Mouse (Mus musculus) hindbrain, embryonic 13.5 days (tissue): ENCODE measurements at regions not wholly inside any gene's neighbourhood (a gene's known extent, or its start where the extent isn't known, plus 50 kb on each side); places are given as distances from the start of the nearest gene placed in this dataset.

Experiments used
- ATAC-seq: fragments of 200-750 bp; cut with Nextera tagmentation; 2 replicates; pipeline ENCODE4 v1.8.0; 2017; ENCODE audit warnings: moderate TSS enrichment; ENCODE audit not compliant: low FRiP score
- H3K27ac ChIP-seq: fragments of 300-500 bp; sonication (generic); 2 replicates; pipeline ENCODE4 v1.5.1; 2015; ENCODE audit warnings: inconsistent platforms, mild to moderate bottlenecking, moderate library complexity
- H3K27me3 ChIP-seq: fragments of 300-500 bp; sonication (generic); 2 replicates; pipeline ENCODE4 v1.6.1; 2015; ENCODE audit warnings: mild to moderate bottlenecking, inconsistent platforms
- H3K36me3 ChIP-seq: fragments of 300-500 bp; sonication (generic); 2 replicates; pipeline ENCODE4 v1.6.1; 2015; ENCODE audit warnings: mild to moderate bottlenecking, inconsistent platforms
- H3K4me1 ChIP-seq: fragments of 300-500 bp; sonication (generic); replicated peaks from 2 replicates; pipeline ENCODE4 v1.6.1; 2015; ENCODE audit warnings: inconsistent platforms
- H3K4me2 ChIP-seq: fragments of 300-500 bp; sonication (generic); 2 replicates; pipeline ENCODE4 v1.6.1; 2015; ENCODE audit warnings: inconsistent platforms, mild to moderate bottlenecking, moderate library complexity
- H3K4me3 ChIP-seq: fragments of 300-500 bp; sonication (generic); 2 replicates; pipeline ENCODE4 v1.5.1; 2015; ENCODE audit warnings: mild to moderate bottlenecking, inconsistent platforms
- H3K9ac ChIP-seq: fragments of 300-500 bp; sonication (generic); 2 replicates; pipeline ENCODE4 v1.6.1; 2015; ENCODE audit warnings: mild to moderate bottlenecking, inconsistent platforms
- H3K9me3 ChIP-seq: fragments of 300-500 bp; sonication (generic); 2 replicates; pipeline ENCODE4 v1.6.1; 2016; ENCODE audit warnings: inconsistent platforms
- WGBS: fragments of 180-500 bp; shearing (Covaris S2); methylation state at CpG from one replicate; pipeline ENCODE4 v1.1.7; 2015; 5-methylcytosine and 5-hydroxymethylcytosine counted together

DNA sequence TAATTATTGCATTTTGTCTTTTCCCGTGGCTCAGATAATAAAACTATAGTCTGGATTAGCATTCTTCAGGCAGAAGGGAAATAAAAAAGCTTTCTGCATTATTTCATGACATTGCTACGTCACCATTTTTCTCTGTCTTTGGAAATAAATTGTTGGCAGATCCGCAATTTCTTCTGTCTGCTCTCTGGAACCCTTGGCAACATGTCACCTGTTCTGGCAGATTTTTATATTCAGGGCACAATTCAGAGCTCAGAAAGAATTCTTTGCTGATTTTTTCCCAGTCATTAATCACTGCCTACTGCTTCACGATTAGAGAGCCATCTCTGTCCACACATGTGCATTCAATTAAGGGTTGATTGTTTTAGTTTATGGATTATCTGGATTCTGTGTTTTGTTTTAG is 460.5 kb downstream of the Cdh8 start:
- no peaks in the 10 kb centered on the region for H3K4me1 ChIP-seq
- no peak for ATAC-seq
- 34% methylated on average over 4 of the region's 4 CpGs for WGBS
- no peaks in the 10 kb centered on the region for H3K9me3 ChIP-seq
- no peak overlapping the region for H3K27ac ChIP-seq
- no peak overlapping the region for H3K9ac ChIP-seq
- H3K36me3 ChIP-seq: no peaks in the 10 kb centered on the region
- no peak overlapping the region for H3K4me2 ChIP-seq
- H3K4me3 ChIP-seq: no peak overlapping the region
- H3K27me3 ChIP-seq: no peaks in the 10 kb centered on the region

DNA sequence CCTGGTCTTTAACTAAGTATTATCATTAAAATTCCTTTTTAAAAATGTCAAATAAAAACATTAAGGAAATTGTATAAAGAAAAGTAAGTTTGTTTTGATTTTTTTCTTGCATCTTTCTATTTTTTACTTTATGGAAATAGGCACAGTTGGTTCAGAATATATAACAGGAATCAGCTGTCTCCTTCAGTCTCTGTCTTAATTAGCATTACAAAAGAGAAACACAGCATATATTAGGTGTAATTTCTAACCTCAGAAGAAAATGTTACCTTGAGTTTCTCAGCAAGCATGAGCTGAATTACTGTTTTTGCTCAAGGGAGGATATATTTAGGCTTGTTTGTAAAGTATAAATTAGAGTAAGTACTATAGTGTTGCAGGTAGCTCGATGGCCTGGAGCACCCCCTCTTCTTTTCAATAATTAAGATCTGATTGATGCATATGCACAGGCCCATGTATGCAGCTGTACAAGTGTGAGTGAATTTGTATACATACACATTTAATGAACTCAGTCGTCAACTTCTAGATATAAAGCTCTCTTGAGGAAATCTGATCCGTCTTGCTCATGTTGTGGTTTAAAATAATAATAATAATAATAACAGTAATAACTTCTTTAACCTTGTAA is 503.0 kb downstream of the Cdh8 start:
- Histone ChIP-seq H3K27me3 (no peaks in the 10 kb centered on the region), H3K4me2 (no peak overlapping the region), H3K4me3 (no peak overlapping the region), H3K36me3 (no peaks in the 10 kb centered on the region), H3K9me3 (no peaks in the 10 kb centered on the region), H3K27ac (no peak overlapping the region), H3K4me1 (no peaks in the 10 kb centered on the region), H3K9ac (no peak overlapping the region)
- WGBS: 55% methylated on average over 3 of the region's 3 CpGs
- ATAC-seq: no peak

DNA sequence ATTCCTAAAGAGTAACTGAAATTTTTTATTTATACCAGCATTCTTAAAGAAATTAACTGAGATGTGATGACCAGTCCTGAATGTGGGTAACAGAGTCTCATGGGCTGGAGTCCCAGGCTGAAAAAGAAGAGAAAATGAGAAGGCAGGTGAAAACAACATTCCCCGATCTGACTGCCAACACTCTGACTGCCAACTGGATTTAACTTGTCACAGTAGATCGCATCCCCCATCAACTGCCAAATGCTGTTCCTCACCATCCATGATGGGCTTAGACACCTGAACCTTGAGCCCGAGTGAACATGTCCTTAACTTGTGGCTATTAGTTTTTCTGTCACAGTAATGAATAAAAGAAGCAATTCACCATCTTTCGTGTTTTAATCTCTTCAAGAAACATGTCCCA is 522.9 kb downstream of the Cdh8 start:
- Histone ChIP-seq H3K4me3 (no peak overlapping the region), H3K4me1 (no peaks in the 10 kb centered on the region), H3K9me3 (no peaks in the 10 kb centered on the region), H3K36me3 (no peaks in the 10 kb centered on the region), H3K27ac (no peak overlapping the region), H3K9ac (no peak overlapping the region), H3K27me3 (no peaks in the 10 kb centered on the region), H3K4me2 (no peak overlapping the region)
- ATAC-seq: no peak
- WGBS: 92% methylated on average over 4 of the region's 4 CpGs

DNA sequence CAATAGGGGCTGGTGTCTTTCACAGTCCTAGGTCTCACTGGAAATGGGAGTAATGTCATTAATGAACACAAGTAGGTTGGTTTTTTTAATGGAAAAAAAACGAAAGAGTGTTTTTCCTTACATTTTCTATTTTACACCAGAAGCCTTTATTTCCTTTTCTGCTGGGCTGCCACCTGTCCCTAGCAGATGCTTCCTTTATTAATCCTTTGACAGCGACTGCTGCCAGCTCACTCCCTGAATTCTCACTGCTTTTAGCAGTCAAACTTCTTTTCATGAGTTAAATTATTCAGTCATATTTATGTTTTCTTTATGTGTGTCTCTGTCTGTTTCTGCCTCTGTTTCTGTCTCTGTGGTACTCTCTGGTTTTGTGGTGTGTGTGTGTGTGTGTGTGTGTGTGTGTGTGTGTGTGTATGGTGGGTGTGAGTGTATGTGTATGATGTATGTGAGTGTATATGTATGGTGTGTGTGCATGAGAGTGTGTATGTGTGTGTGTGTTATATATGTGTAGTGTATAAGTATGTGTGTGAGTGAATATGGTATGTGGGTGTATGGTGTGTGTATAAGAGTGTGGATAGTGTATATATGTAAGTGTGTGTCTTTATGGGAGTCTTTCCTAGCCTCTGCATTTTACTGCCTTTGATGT is 554.5 kb downstream of the Cdh8 start:
- Histone ChIP-seq H3K4me1 (no peaks in the 10 kb centered on the region), H3K9me3 (no peaks in the 10 kb centered on the region), H3K4me3 (no peak overlapping the region), H3K27me3 (no peaks in the 10 kb centered on the region), H3K36me3 (no peaks in the 10 kb centered on the region), H3K27ac (no peak overlapping the region), H3K9ac (no peak overlapping the region), H3K4me2 (no peak overlapping the region)
- no peak for ATAC-seq
- 68% methylated on average over 2 of the region's 2 CpGs for WGBS

DNA sequence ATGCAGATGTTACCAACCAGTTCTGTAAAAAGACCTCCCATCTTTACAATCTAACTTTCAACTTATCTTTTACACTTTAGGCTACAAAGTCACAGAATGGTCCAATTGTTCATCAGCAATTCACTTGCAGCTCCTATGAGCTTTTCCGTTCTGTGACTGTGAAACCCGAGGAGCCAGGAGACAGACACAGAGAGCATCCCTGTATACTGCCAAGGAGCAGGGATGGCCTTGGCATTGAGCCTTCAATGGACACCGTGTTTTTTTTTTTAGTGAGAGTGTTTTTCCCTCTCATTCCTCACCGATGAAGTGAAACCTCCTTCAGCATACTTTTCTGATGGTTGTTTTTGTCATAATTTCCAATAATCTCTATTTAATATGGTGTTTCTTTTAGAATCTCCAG is 555.1 kb downstream of the Cdh8 start:
- Histone ChIP-seq H3K27ac (no peak overlapping the region), H3K36me3 (no peaks in the 10 kb centered on the region), H3K27me3 (no peaks in the 10 kb centered on the region), H3K9me3 (no peaks in the 10 kb centered on the region), H3K4me1 (no peaks in the 10 kb centered on the region), H3K4me3 (no peak overlapping the region), H3K9ac (no peak overlapping the region), H3K4me2 (no peak overlapping the region)
- no peak for ATAC-seq
- 76% methylated on average over 4 of the region's 4 CpGs for WGBS

GRCm38 (mm10) chr8:98860416-98860815 is 555.9 kb downstream of the Cdh8 start:
- Histone ChIP-seq H3K4me3 (no peak overlapping the region), H3K9me3 (no peaks in the 10 kb centered on the region), H3K27ac (no peak overlapping the region), H3K9ac (no peak overlapping the region), H3K36me3 (no peaks in the 10 kb centered on the region), H3K4me2 (no peak overlapping the region), H3K27me3 (no peaks in the 10 kb centered on the region), H3K4me1 (no peaks in the 10 kb centered on the region)
- no peak for ATAC-seq
- WGBS: 78% methylated on average over 5 of the region's 5 CpGs

DNA sequence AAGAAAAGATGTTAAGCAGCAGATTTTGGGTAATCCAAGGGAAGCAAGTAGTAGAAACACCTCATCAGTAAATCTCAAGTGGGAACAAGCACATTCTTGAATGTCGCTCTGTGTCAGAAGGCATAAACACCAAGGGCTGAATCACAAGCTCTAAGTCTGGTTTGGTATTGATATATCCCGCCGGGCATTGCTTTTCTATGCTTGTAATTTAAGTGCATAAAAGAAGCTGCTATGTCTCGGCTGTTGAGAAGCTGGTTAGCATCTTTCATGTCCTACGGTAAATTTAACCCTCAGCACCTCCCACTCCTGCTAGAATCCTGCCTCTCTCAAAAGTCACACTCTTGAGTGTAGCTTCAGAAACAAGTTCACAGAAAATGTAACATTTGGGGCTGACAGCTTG is 586.8 kb downstream of the Cdh8 start:
- 78% methylated on average over 5 of the region's 5 CpGs for WGBS
- H3K4me2 ChIP-seq: no peak overlapping the region
- H3K9me3 ChIP-seq: no peaks in the 10 kb centered on the region
- H3K27me3 ChIP-seq: no peaks in the 10 kb centered on the region
- H3K9ac ChIP-seq: no peak overlapping the region
- no peaks in the 10 kb centered on the region for H3K4me1 ChIP-seq
- H3K36me3 ChIP-seq: no peaks in the 10 kb centered on the region
- no peak overlapping the region for H3K4me3 ChIP-seq
- H3K27ac ChIP-seq: no peak overlapping the region
- ATAC-seq: no peak

DNA sequence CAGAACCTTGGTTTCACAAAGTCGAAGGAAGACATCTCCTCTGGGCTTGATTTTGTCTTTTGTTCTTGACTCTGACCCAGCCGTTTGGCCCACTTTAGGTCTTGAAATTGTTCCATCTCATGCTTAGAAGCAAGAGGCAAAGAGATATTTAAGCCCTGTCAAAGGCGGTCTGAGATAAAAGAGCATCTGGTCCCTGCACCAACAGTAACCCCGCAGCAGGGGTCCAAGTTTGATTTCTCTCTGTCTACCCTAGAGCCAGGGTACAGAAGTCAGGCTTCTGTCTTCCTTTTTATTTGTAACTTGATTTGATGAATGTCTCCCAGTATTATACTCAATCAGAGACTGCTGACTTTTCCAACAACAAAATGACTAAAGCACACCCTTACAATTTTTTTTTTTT is 587.3 kb downstream of the Cdh8 start:
- Histone ChIP-seq H3K9me3 (no peaks in the 10 kb centered on the region), H3K4me2 (no peak overlapping the region), H3K27ac (no peak overlapping the region), H3K9ac (no peak overlapping the region), H3K4me3 (no peak overlapping the region), H3K4me1 (no peaks in the 10 kb centered on the region), H3K36me3 (no peaks in the 10 kb centered on the region), H3K27me3 (no peaks in the 10 kb centered on the region)
- ATAC-seq: no peak
- 50% methylated on average over 4 of the region's 4 CpGs for WGBS

DNA sequence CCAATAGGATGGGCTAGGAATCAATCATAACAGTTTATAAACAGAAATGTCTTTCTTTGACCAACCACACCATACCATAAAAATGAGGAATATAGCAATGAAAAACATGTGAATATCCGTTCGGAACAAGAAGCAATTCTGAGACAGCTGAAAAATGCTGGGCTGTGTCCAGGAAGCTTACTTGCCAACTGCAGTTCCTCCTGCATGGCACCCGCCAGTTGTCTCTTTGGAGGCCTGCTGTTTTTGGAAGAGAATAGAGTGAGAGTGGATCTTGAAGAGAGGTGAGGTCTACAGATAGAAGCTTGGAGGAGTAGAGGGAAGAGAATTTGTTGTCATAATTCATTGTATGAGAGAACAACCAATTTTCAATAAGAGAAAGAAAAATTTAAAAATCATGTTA is 604.3 kb downstream of the Cdh8 start:
- no peak for ATAC-seq

GRCm38 (mm10) chr8:98797445-98797844 is 618.8 kb downstream of the Cdh8 start:
- no peaks in the 10 kb centered on the region for H3K36me3 ChIP-seq
- 89% methylated on average over 2 of the region's 2 CpGs for WGBS
- ATAC-seq: no peak

More for the DNA sequence above, 604.3 kb downstream of the Cdh8 start:
- Histone ChIP-seq H3K27ac (no peak overlapping the region), H3K27me3 (no peaks in the 10 kb centered on the region), H3K9me3 (no peaks in the 10 kb centered on the region), H3K36me3 (no peaks in the 10 kb centered on the region), H3K4me1 (no peaks in the 10 kb centered on the region), H3K4me2 (no peak overlapping the region), H3K4me3 (no peak overlapping the region), H3K9ac (no peak overlapping the region)
- 82% methylated on average over 3 of the region's 3 CpGs for WGBS

GRCm38 (mm10) chr8:98767036-98767435 is 649.2 kb downstream of the Cdh8 start:
- Histone ChIP-seq H3K4me1 (no peaks in the 10 kb centered on the region), H3K36me3 (no peaks in the 10 kb centered on the region), H3K9me3 (no peaks in the 10 kb centered on the region), H3K4me2 (no peak overlapping the region), H3K4me3 (no peak overlapping the region), H3K9ac (no peak overlapping the region), H3K27me3 (no peaks in the 10 kb centered on the region), H3K27ac (no peak overlapping the region)
- ATAC-seq: no peak

More at GRCm38 (mm10) chr8:98797445-98797844, 618.8 kb downstream of the Cdh8 start:
- H3K9ac ChIP-seq: no peak overlapping the region
- H3K27me3 ChIP-seq: no peaks in the 10 kb centered on the region
- H3K9me3 ChIP-seq: no peaks in the 10 kb centered on the region
- no peak overlapping the region for H3K4me3 ChIP-seq
- H3K27ac ChIP-seq: no peak overlapping the region
- H3K4me1 ChIP-seq: no peaks in the 10 kb centered on the region
- H3K4me2 ChIP-seq: no peak overlapping the region

DNA sequence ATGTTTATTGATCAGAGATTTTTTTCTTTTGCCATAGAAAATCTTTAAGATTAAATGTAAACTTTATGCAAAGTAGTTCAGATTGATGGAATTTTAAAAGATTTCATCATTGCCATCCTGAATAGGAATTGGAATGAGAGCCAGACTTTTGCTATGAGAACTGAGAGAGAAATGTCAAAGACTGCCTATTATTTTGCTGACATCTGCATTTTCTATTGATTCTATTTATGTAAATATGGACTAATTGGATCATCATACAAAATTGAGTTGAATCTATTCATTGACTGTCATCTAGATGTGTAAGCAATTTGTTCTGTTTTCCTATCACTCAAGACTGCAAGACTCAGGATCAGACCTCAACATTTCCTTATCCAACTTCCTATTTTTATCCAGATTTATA is 659.7 kb downstream of the Cdh8 start:
- no peak overlapping the region for H3K27ac ChIP-seq
- no peak overlapping the region for H3K4me3 ChIP-seq
- H3K27me3 ChIP-seq: no peaks in the 10 kb centered on the region
- no peak for ATAC-seq
- no peaks in the 10 kb centered on the region for H3K9me3 ChIP-seq
- no peaks in the 10 kb centered on the region for H3K36me3 ChIP-seq
- H3K9ac ChIP-seq: no peak overlapping the region
- H3K4me1 ChIP-seq: peaks cover 6% of the 10 kb centered on the region
- H3K4me2 ChIP-seq: no peak overlapping the region

GRCm38 (mm10) chr8:98755795-98756194 is 660.5 kb downstream of the Cdh8 start:
- H3K36me3 ChIP-seq: no peaks in the 10 kb centered on the region
- no peak for ATAC-seq
- no peak overlapping the region for H3K27ac ChIP-seq
- no peak overlapping the region for H3K9ac ChIP-seq
- no peaks in the 10 kb centered on the region for H3K9me3 ChIP-seq
- H3K4me2 ChIP-seq: no peak overlapping the region
- WGBS: 70% methylated on average over 2 of the region's 2 CpGs
- H3K27me3 ChIP-seq: no peaks in the 10 kb centered on the region
- no peak overlapping the region for H3K4me3 ChIP-seq
- H3K4me1 ChIP-seq: peaks cover 6% of the 10 kb centered on the region
